Mouse (Mus musculus) small intestine, adult 2 months (tissue): ENCODE data around the gene Apon.

Experiments
- CTCF ChIP-seq: fragments of 200-500 bp; IDR thresholded peaks from 2 replicates; pipeline ENCODE4 v1.5.1; 2012; ENCODE audit warnings: low read depth, mild to moderate bottlenecking, control low read depth, inconsistent platforms, low read length, moderate library complexity, mixed read lengths; ENCODE audit not compliant: insufficient replicate concordance, insufficient read length; ENCODE audit errors: extremely low read depth
- POLR2A ChIP-seq: fragments of 200-500 bp; IDR thresholded peaks from 2 replicates; pipeline ENCODE4 v1.6.1; 2012; ENCODE audit warnings: low read depth, mild to moderate bottlenecking, control low read depth, inconsistent platforms, low read length, moderate library complexity

- no peak for TF ChIP-seq CTCF
- no peak for TF ChIP-seq POLR2A
Measured at GRCm38 (mm10) chr10:128244121-128244520, 9.8 kb upstream of the Apon start.
